Mouse (Mus musculus): ENCODE data around the gene Kirrel3. TPM values are rescaled to one million over a fixed set of nuclear protein-coding genes. Genes with fewer than 3 reads are reported as not detected.

Gene Kirrel3
- polyA plus RNA-seq, 1 experiment = not detected

DNA sequence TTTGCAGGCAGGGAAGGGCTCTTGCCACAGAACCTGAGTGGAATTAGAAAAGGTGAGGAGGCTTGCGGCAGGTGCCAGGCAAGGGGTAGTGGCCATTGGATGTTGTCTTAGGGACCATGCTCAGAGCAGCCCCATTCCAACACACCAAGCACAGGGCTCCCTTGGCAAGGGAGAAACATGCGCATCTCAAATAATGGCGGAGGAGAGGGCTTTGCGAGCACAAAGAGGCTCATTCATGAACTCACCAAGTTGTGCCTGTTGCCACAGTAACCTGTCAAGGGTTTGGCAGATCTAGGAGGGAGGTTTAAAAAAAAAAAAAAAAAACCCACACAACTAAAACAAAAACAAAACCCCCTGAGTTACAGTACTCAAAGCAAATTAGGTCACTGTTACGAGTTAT, 72.2 kb downstream of the Kirrel3 start:
- no peak overlapping the region for H3K4me3 ChIP-seq (replicated peaks)
- H3K4me1 ChIP-seq = no peaks in the 10 kb centered on the region
- TF ChIP-seq FLI1 (IDR thresholded peaks at IDR 0.05; ENCODE audit: low read length) (no peak), GATA1 (IDR thresholded peaks at IDR 0.05; ENCODE audit: borderline replicate concordance, low read length) (no peak)
- no peaks in the 10 kb centered on the region for H3K36me3 ChIP-seq (replicated peaks; ENCODE audit: low read length)
- H3K9me3 ChIP-seq = 0 out of 2 replicates have a peak, but pooled peaks cover 8% of the 10 kb centered on the region
- no peaks in the 10 kb centered on the region for H3K27me3 ChIP-seq (replicated peaks)

DNA sequence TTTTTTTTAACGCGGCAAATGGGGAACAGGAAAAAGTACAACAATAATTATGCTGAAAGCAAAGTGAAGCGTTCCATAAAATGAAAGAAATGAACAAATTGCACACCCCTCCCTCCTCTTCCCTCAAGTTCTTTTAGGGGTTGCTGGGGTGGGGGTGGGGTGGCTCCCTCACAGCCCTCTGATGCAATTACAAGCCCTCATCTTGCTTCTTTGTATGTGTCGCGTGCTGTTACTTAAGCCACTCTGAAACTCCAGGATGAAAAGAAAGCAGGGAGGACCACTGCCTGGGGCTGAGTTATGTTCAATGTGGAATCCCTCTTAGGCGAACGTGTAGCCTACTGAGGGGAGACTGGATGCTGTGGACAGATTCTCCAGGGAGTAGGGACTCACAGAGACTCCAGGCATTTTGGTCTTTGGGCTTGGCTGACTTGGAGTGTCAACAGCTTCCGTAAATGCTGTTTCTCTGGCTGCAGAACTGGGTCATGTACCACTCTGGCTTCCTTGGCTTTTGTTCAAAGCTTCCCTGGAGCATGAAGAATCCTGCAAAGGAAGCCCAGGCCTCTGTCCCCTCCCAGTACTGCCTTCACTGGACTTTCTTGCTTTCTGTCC, 72.7 kb downstream of the Kirrel3 start:
- H3K27me3 ChIP-seq (replicated peaks) = no peaks in the 10 kb centered on the region
- no peaks in the 10 kb centered on the region for H3K36me3 ChIP-seq (replicated peaks; ENCODE audit: low read length)
- no peaks in the 10 kb centered on the region for H3K4me1 ChIP-seq
- TF ChIP-seq GATA1 (IDR thresholded peaks at IDR 0.05; ENCODE audit: borderline replicate concordance, low read length) = no peak
- TF ChIP-seq FLI1 (IDR thresholded peaks at IDR 0.05; ENCODE audit: low read length) = no peak
- H3K9me3 ChIP-seq = 0 out of 2 replicates have a peak, but pooled peaks cover 8% of the 10 kb centered on the region
- H3K4me3 ChIP-seq (replicated peaks) = no peak overlapping the region

DNA sequence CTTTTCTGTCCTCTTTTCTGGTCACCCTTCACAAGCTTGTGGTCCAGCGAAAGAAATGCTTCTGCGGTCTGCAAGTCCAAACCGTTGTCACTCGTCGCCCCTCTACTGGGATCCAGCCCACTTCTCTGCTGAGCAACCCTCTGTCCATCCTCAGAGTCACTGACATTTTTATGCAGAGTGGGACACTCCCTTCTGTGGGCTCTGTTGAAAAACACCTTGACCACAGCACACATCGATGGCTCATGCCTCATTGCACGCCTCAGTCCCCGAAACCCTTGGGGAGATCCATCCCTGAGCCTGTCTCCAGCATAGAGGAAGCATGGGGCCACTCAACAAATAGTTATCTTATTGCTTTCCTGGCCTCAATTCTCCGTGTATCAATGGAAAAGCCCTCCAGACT, 73.4 kb downstream of the Kirrel3 start:
- Histone ChIP-seq H3K36me3 (replicated peaks; ENCODE audit: low read length) (no peaks in the 10 kb centered on the region), H3K4me3 (replicated peaks) (no peak overlapping the region), H3K4me1 (no peaks in the 10 kb centered on the region), H3K9me3 (0 out of 2 replicates have a peak, but pooled peaks cover 8% of the 10 kb centered on the region), H3K27me3 (replicated peaks) (no peaks in the 10 kb centered on the region)
- TF ChIP-seq GATA1 (IDR thresholded peaks at IDR 0.05; ENCODE audit: borderline replicate concordance, low read length) (no peak), FLI1 (IDR thresholded peaks at IDR 0.05; ENCODE audit: low read length) (no peak)

DNA sequence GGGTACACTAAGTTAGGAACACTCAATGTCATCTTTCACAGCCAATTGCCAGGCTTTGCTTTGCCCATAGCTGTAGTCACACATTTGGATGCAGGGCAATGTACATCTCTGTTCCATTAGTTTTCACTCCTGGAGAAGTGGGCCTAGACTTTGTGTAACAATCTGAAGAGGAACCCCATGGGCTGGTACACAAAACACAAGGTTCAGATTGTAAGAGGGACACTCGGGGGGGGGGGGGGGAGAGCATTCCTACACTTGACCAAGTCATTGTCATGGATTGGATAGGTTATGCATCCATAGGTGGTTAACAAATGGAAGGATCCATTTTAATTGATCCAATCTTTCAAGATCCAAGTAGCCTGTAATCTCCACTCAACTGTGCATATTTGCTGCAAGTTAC, 75.6 kb downstream of the Kirrel3 start:
- 0 out of 2 replicates have a peak, but pooled peaks cover 8% of the 10 kb centered on the region for H3K9me3 ChIP-seq
- no peaks in the 10 kb centered on the region for H3K36me3 ChIP-seq (replicated peaks; ENCODE audit: low read length)
- H3K4me1 ChIP-seq = no peaks in the 10 kb centered on the region
- H3K4me3 ChIP-seq (replicated peaks) = no peak overlapping the region
- TF ChIP-seq FLI1 (IDR thresholded peaks at IDR 0.05; ENCODE audit: low read length) (no peak), GATA1 (IDR thresholded peaks at IDR 0.05; ENCODE audit: borderline replicate concordance, low read length) (no peak)
- H3K27me3 ChIP-seq (replicated peaks) = no peaks in the 10 kb centered on the region

DNA sequence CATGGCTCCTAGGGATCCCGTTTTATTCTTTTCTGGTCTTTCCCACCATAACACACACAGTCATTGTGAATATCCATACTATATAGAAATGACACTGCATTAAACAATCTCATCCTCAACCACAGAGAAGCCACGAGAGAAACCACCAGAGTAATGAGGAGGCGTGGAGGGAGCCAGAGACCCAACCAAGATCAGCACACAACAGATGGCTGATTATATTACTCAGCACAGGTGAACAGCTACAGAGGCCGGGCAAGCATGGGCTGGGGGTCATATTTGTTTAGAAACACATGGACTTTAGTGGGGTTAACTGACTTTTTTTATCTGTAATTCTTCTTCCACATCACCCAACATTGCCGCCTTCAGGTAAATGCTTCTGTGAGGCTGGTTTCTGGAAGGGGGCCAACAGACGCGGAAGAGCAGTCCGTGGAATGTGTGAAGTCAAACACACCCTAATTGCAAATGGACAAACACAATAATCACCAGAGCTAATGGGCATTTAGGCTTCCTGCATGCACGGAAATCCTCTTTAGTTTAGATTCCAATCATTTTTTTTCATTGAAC, 76.8 kb downstream of the Kirrel3 start:
- no peaks in the 10 kb centered on the region for H3K4me1 ChIP-seq
- TF ChIP-seq GATA1 (IDR thresholded peaks at IDR 0.05; ENCODE audit: borderline replicate concordance, low read length) (no peak), FLI1 (IDR thresholded peaks at IDR 0.05; ENCODE audit: low read length) (no peak)
- no peak overlapping the region for H3K4me3 ChIP-seq (replicated peaks)
- no peaks in the 10 kb centered on the region for H3K36me3 ChIP-seq (replicated peaks; ENCODE audit: low read length)
- H3K9me3 ChIP-seq = 0 out of 2 replicates have a peak, but pooled peaks cover 8% of the 10 kb centered on the region
- no peaks in the 10 kb centered on the region for H3K27me3 ChIP-seq (replicated peaks)

DNA sequence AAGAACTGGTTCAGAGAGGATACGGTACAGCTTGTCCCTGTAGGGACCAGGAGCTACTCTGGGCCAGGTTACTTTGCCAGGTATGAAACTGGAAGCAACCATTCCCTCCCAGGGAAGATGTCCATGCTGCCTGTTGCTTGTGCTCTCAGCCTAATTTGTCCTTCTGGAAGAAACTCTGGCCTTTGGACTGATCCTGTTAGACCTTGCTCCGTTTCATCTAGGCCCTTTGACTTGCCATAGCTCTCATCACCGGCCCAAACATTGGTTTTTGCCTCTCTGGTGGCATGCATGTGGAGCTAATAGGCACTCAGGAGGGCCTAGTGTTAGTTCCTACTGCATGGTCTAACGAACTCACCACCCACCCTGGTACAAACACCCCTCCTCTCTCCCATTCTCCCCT, 88.2 kb downstream of the Kirrel3 start:
- Histone ChIP-seq H3K4me1 (no peaks in the 10 kb centered on the region), H3K9me3 (peaks cover 3% of the 10 kb centered on the region; the same call in 1 of the 2 replicates), H3K36me3 (replicated peaks; ENCODE audit: low read length) (no peaks in the 10 kb centered on the region), H3K27me3 (replicated peaks) (no peaks in the 10 kb centered on the region), H3K4me3 (replicated peaks) (no peak overlapping the region)
- TF ChIP-seq GATA1 (IDR thresholded peaks at IDR 0.05; ENCODE audit: borderline replicate concordance, low read length) = no peak
- no peak for TF ChIP-seq FLI1 (IDR thresholded peaks at IDR 0.05; ENCODE audit: low read length)

DNA sequence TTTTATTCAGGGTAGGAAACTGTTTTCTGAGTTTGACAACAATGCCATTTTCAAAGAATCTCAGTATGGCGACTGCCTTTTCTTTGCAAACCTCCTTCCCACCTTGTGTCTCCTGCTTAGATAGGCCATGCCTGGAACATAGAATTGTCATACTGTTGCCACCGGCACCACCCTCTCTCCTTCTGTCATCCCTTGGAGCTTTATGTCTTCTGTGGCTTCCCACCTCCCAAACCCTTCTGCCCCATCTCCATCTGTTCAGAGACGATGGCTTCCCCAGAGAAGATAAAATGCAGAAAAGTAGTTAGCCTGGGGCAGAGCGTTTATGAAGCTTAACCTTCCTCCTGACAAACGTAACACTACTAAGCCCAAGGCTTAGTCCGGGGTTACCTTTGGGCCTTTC, 88.9 kb downstream of the Kirrel3 start:
- TF ChIP-seq GATA1 (IDR thresholded peaks at IDR 0.05; ENCODE audit: borderline replicate concordance, low read length) (no peak), FLI1 (IDR thresholded peaks at IDR 0.05; ENCODE audit: low read length) (no peak)
- Histone ChIP-seq H3K36me3 (replicated peaks; ENCODE audit: low read length) (no peaks in the 10 kb centered on the region), H3K4me1 (no peaks in the 10 kb centered on the region), H3K27me3 (replicated peaks) (no peaks in the 10 kb centered on the region), H3K4me3 (replicated peaks) (no peak overlapping the region), H3K9me3 (peaks cover 3% of the 10 kb centered on the region; the same call in 1 of the 2 replicates)

DNA sequence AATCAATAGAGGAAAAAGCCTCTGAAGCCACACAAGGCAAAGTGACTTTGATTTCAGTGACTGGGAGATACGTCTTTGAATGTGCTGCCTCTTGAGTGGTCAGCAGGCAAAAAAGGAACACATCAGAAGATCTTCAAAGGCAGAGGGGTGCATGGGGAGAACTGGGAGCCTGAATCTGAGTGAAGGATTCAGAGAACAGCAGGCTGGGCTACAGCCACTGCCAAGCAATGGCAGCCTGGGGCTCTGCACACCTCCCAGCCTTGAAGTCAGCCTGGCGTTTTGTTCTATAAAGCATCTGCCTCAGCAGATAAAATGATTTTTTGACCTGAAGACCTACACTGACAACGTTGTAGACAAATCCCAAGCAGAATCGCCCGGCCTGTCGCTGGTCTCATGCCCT, 93.5 kb downstream of the Kirrel3 start:
- Histone ChIP-seq H3K36me3 (replicated peaks; ENCODE audit: low read length) (no peaks in the 10 kb centered on the region), H3K9me3 (peaks cover 3% of the 10 kb centered on the region; the same call in 1 of the 2 replicates), H3K4me3 (replicated peaks) (no peak overlapping the region), H3K4me1 (no peaks in the 10 kb centered on the region), H3K27me3 (replicated peaks) (no peaks in the 10 kb centered on the region)
- TF ChIP-seq GATA1 (IDR thresholded peaks at IDR 0.05; ENCODE audit: borderline replicate concordance, low read length) (no peak), FLI1 (IDR thresholded peaks at IDR 0.05; ENCODE audit: low read length) (no peak)

DNA sequence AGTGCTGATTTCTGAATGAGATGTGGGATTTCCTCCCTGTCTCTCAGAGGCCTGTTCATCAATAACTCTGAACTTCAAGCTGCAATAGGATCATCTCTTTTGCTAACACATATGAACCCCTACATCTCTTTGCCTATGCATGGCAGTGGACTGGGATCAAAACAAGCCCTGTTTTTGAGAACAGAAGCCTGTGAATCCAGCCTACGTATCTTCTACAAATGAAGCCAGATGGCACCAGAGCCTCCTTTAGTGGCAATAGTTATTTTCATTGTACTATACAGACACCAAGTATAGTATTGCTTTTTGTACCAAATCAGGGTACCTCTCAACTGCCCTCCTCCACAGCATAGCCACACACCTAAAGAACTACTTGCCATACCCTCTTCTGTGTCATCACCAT, 94.4 kb downstream of the Kirrel3 start:
- no peak overlapping the region for H3K4me3 ChIP-seq (replicated peaks)
- H3K4me1 ChIP-seq = no peaks in the 10 kb centered on the region
- H3K9me3 ChIP-seq = peaks cover 3% of the 10 kb centered on the region; the same call in 1 of the 2 replicates
- TF ChIP-seq GATA1 (IDR thresholded peaks at IDR 0.05; ENCODE audit: borderline replicate concordance, low read length) = no peak
- TF ChIP-seq FLI1 (IDR thresholded peaks at IDR 0.05; ENCODE audit: low read length) = no peak
- no peaks in the 10 kb centered on the region for H3K36me3 ChIP-seq (replicated peaks; ENCODE audit: low read length)
- H3K27me3 ChIP-seq (replicated peaks) = no peaks in the 10 kb centered on the region

DNA sequence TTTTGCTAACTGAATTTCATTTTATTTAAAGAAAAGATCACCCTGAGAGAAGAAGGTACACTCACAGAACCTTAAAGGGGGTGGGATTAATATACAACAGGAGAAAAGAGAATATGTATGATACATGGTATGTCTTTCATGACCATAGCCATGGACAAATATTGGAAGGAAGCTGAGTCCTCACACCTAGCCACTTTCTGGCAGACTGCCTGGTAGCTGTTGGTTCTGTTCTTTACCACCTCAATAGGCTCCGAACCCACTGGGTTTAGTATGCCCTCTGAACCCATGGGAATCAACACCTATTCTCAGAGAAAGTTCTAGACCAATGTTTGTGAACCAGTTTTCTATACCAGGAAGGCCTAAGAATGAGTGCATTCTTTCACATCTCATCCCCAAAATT, 96.8 kb downstream of the Kirrel3 start:
- Histone ChIP-seq H3K36me3 (replicated peaks; ENCODE audit: low read length) (no peaks in the 10 kb centered on the region), H3K9me3 (no peaks in the 10 kb centered on the region), H3K4me1 (no peaks in the 10 kb centered on the region), H3K27me3 (replicated peaks) (no peaks in the 10 kb centered on the region), H3K4me3 (replicated peaks) (no peak overlapping the region)
- TF ChIP-seq FLI1 (IDR thresholded peaks at IDR 0.05; ENCODE audit: low read length) (no peak), GATA1 (IDR thresholded peaks at IDR 0.05; ENCODE audit: borderline replicate concordance, low read length) (no peak)

Data from megakaryocyte, embryonic 14.5 days (primary cell).